Mouse (Mus musculus) forebrain, embryonic 10.5 days (tissue): Measurements from ENCODE around the gene Copg2. TPM values are rescaled to one million over a fixed set of nuclear protein-coding genes. Genes with fewer than 3 reads are reported as not detected.
"Not testable (repeated sequence)": the region's sequence is repeated elsewhere in the genome, so short reads cannot be mapped to it uniquely, and the experiment has no call there.

Experiments used
- DNase-seq: peaks from one replicate; pipeline ENCODE4 v3.0.0-alpha.2; 2017; ENCODE audit warnings: low spot score; ENCODE audit errors: extremely low spot score
- H3K27ac ChIP-seq: fragments of 300-500 bp; sonication (generic); 2 replicates; pipeline ENCODE4 v1.5.1; 2016; ENCODE audit warnings: mild to moderate bottlenecking
- H3K27me3 ChIP-seq: fragments of 300-500 bp; sonication (generic); 2 replicates; pipeline ENCODE4 v1.6.1; 2016; ENCODE audit warnings: mild to moderate bottlenecking; ENCODE audit not compliant: poor library complexity, severe bottlenecking
- H3K36me3 ChIP-seq: fragments of 300-500 bp; sonication (generic); replicated peaks from 2 replicates; pipeline ENCODE4 v1.6.1; 2016; ENCODE audit warnings: mild to moderate bottlenecking, moderate library complexity
- H3K4me1 ChIP-seq: fragments of 300-500 bp; sonication (generic); 2 replicates; pipeline ENCODE4 v1.6.1; 2016
- H3K4me3 ChIP-seq: fragments of 300-500 bp; sonication (generic); 2 replicates; pipeline ENCODE4 v1.5.1; 2016; ENCODE audit warnings: mild to moderate bottlenecking, moderate library complexity
- H3K9me3 ChIP-seq: fragments of 300-500 bp; sonication (generic); 2 replicates; pipeline ENCODE4 v1.6.1; 2016; ENCODE audit warnings: mild to moderate bottlenecking, moderate library complexity
- WGBS: fragments of 180-500 bp; shearing (Covaris S2); methylation state at CpG from one replicate; pipeline ENCODE4 v1.1.7; 2016; 5-methylcytosine and 5-hydroxymethylcytosine counted together
- polyA plus RNA-seq: library from polyadenylated mRNA; unstranded; fragments of >200 nt; fragmentation: Nextera tagmentation; extraction: Ambion mirVana; gene quantifications from 2 replicates; pipeline ENCODE4 v1.2.1, GENCODE M21; 2016

Copg2 gene
- polyA plus RNA-seq, 1 experiment from 2014 or later: 31.0 TPM

- no peak overlapping the region for H3K27ac ChIP-seq
- no peaks in the 10 kb centered on the region for H3K27me3 ChIP-seq
- H3K4me1 ChIP-seq: peaks cover 11% of the 10 kb centered on the region
- no peaks in the 10 kb centered on the region for H3K9me3 ChIP-seq
- DNase-seq: no peak
- H3K4me3 ChIP-seq: no peak overlapping the region
- peaks cover 43% of the 10 kb centered on the region for H3K36me3 ChIP-seq
Measured at GRCm38 (mm10) chr6:30891761-30892160, 4.8 kb downstream of the Copg2 start.

- DNase-seq: no peak
- 91% methylated on average over 3 of the region's 3 CpGs for WGBS
- H3K36me3 ChIP-seq: peaks cover 72% of the 10 kb centered on the region
- no peaks in the 10 kb centered on the region for H3K9me3 ChIP-seq
- no peak overlapping the region for H3K27ac ChIP-seq
- H3K27me3 ChIP-seq: no peaks in the 10 kb centered on the region
- H3K4me3 ChIP-seq: no peak overlapping the region
- no peaks in the 10 kb centered on the region for H3K4me1 ChIP-seq
Measured at GRCm38 (mm10) chr6:30884856-30885255, 11.7 kb downstream of the Copg2 start.

GRCm38 (mm10) chr6:30883491-30883890 lies 13.1 kb downstream of the Copg2 start:
- Histone ChIP-seq H3K4me3 (no peak overlapping the region), H3K27ac (no peak overlapping the region), H3K36me3 (peaks cover 72% of the 10 kb centered on the region), H3K27me3 (no peaks in the 10 kb centered on the region), H3K9me3 (no peaks in the 10 kb centered on the region), H3K4me1 (no peaks in the 10 kb centered on the region)
- DNase-seq: no peak
- 90% methylated on average over 4 of the region's 4 CpGs for WGBS

GRCm38 (mm10) chr6:30876661-30877060 lies 19.9 kb downstream of the Copg2 start:
- Histone ChIP-seq H3K4me3 (no peak overlapping the region), H3K36me3 (peaks cover 69% of the 10 kb centered on the region), H3K27ac (no peak overlapping the region), H3K9me3 (peaks cover 5% of the 10 kb centered on the region; the same call in 1 of the 2 replicates), H3K4me1 (peaks cover 5% of the 10 kb centered on the region; the same call in 1 of the 2 replicates), H3K27me3 (no peaks in the 10 kb centered on the region)
- DNase-seq: no peak

- Histone ChIP-seq H3K9me3 (no peaks in the 10 kb centered on the region), H3K4me1 (no peaks in the 10 kb centered on the region), H3K36me3 (peaks cover 10% of the 10 kb centered on the region; the same call in 1 of the 2 replicates), H3K4me3 (no peak overlapping the region), H3K27me3 (no peaks in the 10 kb centered on the region), H3K27ac (no peak overlapping the region)
- DNase-seq: no peak
- WGBS: 97% methylated on average over 1 of the region's 1 CpGs
Measured at GRCm38 (mm10) chr6:30866501-30866900, 30.1 kb downstream of the Copg2 start.

- no peak overlapping the region for H3K4me3 ChIP-seq
- DNase-seq: no peak
- no peaks in the 10 kb centered on the region for H3K9me3 ChIP-seq
- no peaks in the 10 kb centered on the region for H3K4me1 ChIP-seq
- 88% methylated on average over 3 of the region's 3 CpGs for WGBS
- H3K27ac ChIP-seq: no peak overlapping the region
- no peaks in the 10 kb centered on the region for H3K27me3 ChIP-seq
- peaks cover 14% of the 10 kb centered on the region; the same call in 1 of the 2 replicates for H3K36me3 ChIP-seq
Measured at GRCm38 (mm10) chr6:30865031-30865678, 31.4 kb downstream of the Copg2 start.

- DNase-seq: no peak
- H3K9me3 ChIP-seq: no peaks in the 10 kb centered on the region
- H3K4me1 ChIP-seq: no peaks in the 10 kb centered on the region
- H3K4me3 ChIP-seq: no peak overlapping the region
- no peak overlapping the region for H3K27ac ChIP-seq
- peaks cover 75% of the 10 kb centered on the region for H3K36me3 ChIP-seq
- WGBS: 97% methylated on average over 7 of the region's 7 CpGs
- no peaks in the 10 kb centered on the region for H3K27me3 ChIP-seq
Measured at GRCm38 (mm10) chr6:30855956-30856355, 40.6 kb downstream of the Copg2 start.

GRCm38 (mm10) chr6:30855205-30855604 lies 41.4 kb downstream of the Copg2 start:
- Histone ChIP-seq H3K27me3 (no peaks in the 10 kb centered on the region), H3K4me3 (no peak overlapping the region), H3K27ac (no peak overlapping the region), H3K36me3 (peaks cover 67% of the 10 kb centered on the region), H3K4me1 (no peaks in the 10 kb centered on the region), H3K9me3 (no peaks in the 10 kb centered on the region)
- 97% methylated on average over 2 of the region's 2 CpGs for WGBS
- no peak for DNase-seq

- H3K36me3 ChIP-seq: peaks cover 44% of the 10 kb centered on the region
- no peak overlapping the region for H3K4me3 ChIP-seq
- no peak for DNase-seq
- H3K27ac ChIP-seq: no peak overlapping the region
- H3K4me1 ChIP-seq: no peaks in the 10 kb centered on the region
- 85% methylated on average over 2 of the region's 2 CpGs for WGBS
- no peaks in the 10 kb centered on the region for H3K9me3 ChIP-seq
- no peaks in the 10 kb centered on the region for H3K27me3 ChIP-seq
Measured at GRCm38 (mm10) chr6:30849818-30850217, 46.8 kb downstream of the Copg2 start.

GRCm38 (mm10) chr6:30832241-30832640 lies 64.4 kb downstream of the Copg2 start:
- WGBS: 56% methylated on average over 2 of the region's 2 CpGs
- Histone ChIP-seq H3K27ac (0 out of 2 replicates have a peak overlapping the region, but pooled peaks have one; percentile 8), H3K4me3 (no peak overlapping the region), H3K4me1 (peaks cover 6% of the 10 kb centered on the region), H3K9me3 (no peaks in the 10 kb centered on the region), H3K36me3 (peaks cover 22% of the 10 kb centered on the region), H3K27me3 (no peaks in the 10 kb centered on the region)
- DNase-seq: no peak

GRCm38 (mm10) chr6:30813626-30814025 lies 83.0 kb downstream of the Copg2 start:
- H3K36me3 ChIP-seq: peaks cover 31% of the 10 kb centered on the region
- H3K27ac ChIP-seq: no peak overlapping the region
- DNase-seq: no peak
- H3K9me3 ChIP-seq: no peaks in the 10 kb centered on the region
- H3K4me3 ChIP-seq: no peak overlapping the region
- no peaks in the 10 kb centered on the region for H3K4me1 ChIP-seq
- no peaks in the 10 kb centered on the region for H3K27me3 ChIP-seq

- Histone ChIP-seq H3K9me3 (no peaks in the 10 kb centered on the region), H3K4me3 (no peak overlapping the region), H3K27ac (no peak overlapping the region), H3K36me3 (peaks cover 46% of the 10 kb centered on the region), H3K4me1 (0 out of 2 replicates have a peak, but pooled peaks cover 3% of the 10 kb centered on the region), H3K27me3 (no peaks in the 10 kb centered on the region)
- WGBS: 91% methylated on average over 5 of the region's 5 CpGs
- no peak for DNase-seq
Measured at GRCm38 (mm10) chr6:30805053-30805752, 91.4 kb downstream of the Copg2 start.

GRCm38 (mm10) chr6:30804389-30805052 lies 92.1 kb downstream of the Copg2 start:
- 78% methylated on average over 6 of the region's 6 CpGs for WGBS
- Histone ChIP-seq H3K27ac (peak overlapping the region; percentile 0; the same call in 1 of the 2 replicates), H3K36me3 (peaks cover 41% of the 10 kb centered on the region)
- not testable (repeated sequence) for H3K27me3 ChIP-seq, H3K4me1 ChIP-seq, H3K9me3 ChIP-seq, H3K4me3 ChIP-seq
- DNase-seq: peak; percentile 36
